Mouse (Mus musculus) CD4-positive helper T cell, adult 2 months (primary cell): ENCODE measurements around the gene Flnc.

ENCODE experiments used
- DNase-seq: peaks from one replicate; pipeline ENCODE4 v3.0.0-alpha.2; 2012; ENCODE audit warnings: low read depth, missing footprints, low spot score

The Flnc gene

GRCm38 (mm10) chr6:29484716-29485559 is 51.9 kb downstream of the Flnc start:
- peak; percentile 47 for DNase-seq

GRCm38 (mm10) chr6:29485951-29486350 is 52.9 kb downstream of the Flnc start:
- DNase-seq: no peak

GRCm38 (mm10) chr6:29494101-29494500 is 61.0 kb downstream of the Flnc start:
- no peak for DNase-seq

- no peak for DNase-seq
Observed at GRCm38 (mm10) chr6:29496270-29496669, 63.2 kb downstream of the Flnc start.

- DNase-seq: no peak
Observed at GRCm38 (mm10) chr6:29497791-29498190, 64.7 kb downstream of the Flnc start.

- DNase-seq: no peak
Observed at GRCm38 (mm10) chr6:29500177-29500576, 67.1 kb downstream of the Flnc start.

- DNase-seq: no peak
Observed at GRCm38 (mm10) chr6:29500810-29501209, 67.8 kb downstream of the Flnc start.

GRCm38 (mm10) chr6:29501599-29501998 is 68.5 kb downstream of the Flnc start:
- no peak for DNase-seq

- no peak for DNase-seq
Observed at GRCm38 (mm10) chr6:29505493-29505892, 72.4 kb downstream of the Flnc start.

GRCm38 (mm10) chr6:29506834-29507233 is 73.8 kb downstream of the Flnc start:
- DNase-seq: no peak

GRCm38 (mm10) chr6:29507447-29508309 is 74.6 kb downstream of the Flnc start, which contains the start of gene Kcp:
TSS of gene Kcp (minus strand) at chr6:29507952.
- DNase-seq: no peak

- DNase-seq: no peak
Observed at GRCm38 (mm10) chr6:29509086-29509485, 76.0 kb downstream of the Flnc start.
